20 mouse cellular contexts compared by ENCODE assay signal in genomic region chr8:95374429-95374828, GRCm38 (mm10). TPM values are rescaled to one million over a fixed set of nuclear protein-coding genes. Genes with fewer than 3 reads are reported as not detected.
A peak's percentile ranks its signal among the peaks of the same experiment; 100 is the strongest.
DNase-seq lines count a peak whose midpoint lies in the region; TF ChIP-seq lines count a peak whose summit lies in the region.
"Had no signal": no experiment of that assay in that cellular context is flagged by ENCODE, and none has a peak within 500 bp of the region (broad histone marks: within the 10 kb centered on the region; RNA-seq: fewer than 3 reads in every experiment).

No protein-coding gene starts in this region.

- intact Hi-C loops in gastrocnemius, adult 2 months (cut with DNase I): no loop called here
- intact Hi-C loops in heart, postnatal 25 days (cut with DNase I): no loop called here

- peaks cover 67% of the 10 kb centered on the region for H3K4me1 ChIP-seq in heart, embryonic 10.5 days
- H3K4me1 ChIP-seq: hindbrain, embryonic 12.5 days had no signal

- H3K36me3 ChIP-seq in heart, embryonic 10.5 days: peaks cover 55% of the 10 kb centered on the region

- no peak for TF ChIP-seq CTCF in gastrocnemius, adult 2 months (IDR thresholded peaks at IDR 0.05)

- H3K9me3 ChIP-seq in heart, embryonic 10.5 days: no peaks in the 10 kb centered on the region
- H3K9me3 ChIP-seq: embryonic facial prominence, embryonic 10.5 days; forebrain, embryonic 10.5 days; heart, embryonic 12.5 days; hindbrain, embryonic 12.5 days had no signal

- peak overlapping the region; percentile 67 for H3K27ac ChIP-seq in gastrocnemius, adult 2 months
- H3K27ac ChIP-seq in heart, embryonic 10.5 days: peak overlapping the region; percentile 48
- H3K27ac ChIP-seq: embryonic facial prominence, embryonic 10.5 days; forebrain, embryonic 10.5 days; hindbrain, embryonic 12.5 days had no signal

- DNase-seq in gastrocnemius, adult 2 months: no peak
- no peak for DNase-seq in gastrocnemius, adult 18-20 months (ENCODE audit: low spot score)
- no peak for DNase-seq in heart, embryonic 10.5 days (ENCODE audit: low spot score)
- DNase-seq in heart, postnatal 25 days (ENCODE audit: low spot score): no peak
- peak; percentile 31 for DNase-seq in lung, postnatal 10 days
- no peak for DNase-seq in lung, postnatal 36 days
- DNase-seq in adipocyte (ENCODE audit: low spot score): no peak
- DNase-seq: adrenal gland, adult 2 months; adrenal gland, postnatal 25 days; B cell, adult 2 months; cerebellum, adult 2 months; cerebellum, postnatal 10 days; gastrocnemius, postnatal 10 days; kidney, adult 8-10 months had no signal

- H3K4me3 ChIP-seq in gastrocnemius, adult 2 months: no peak overlapping the region
- H3K4me3 ChIP-seq in heart, embryonic 10.5 days: no peak overlapping the region
- H3K4me3 ChIP-seq: embryonic facial prominence, embryonic 10.5 days; erythroblast, embryonic 14.5 days; forebrain, embryonic 10.5 days; heart, embryonic 12.5 days; hindbrain, embryonic 12.5 days had no signal

- WGBS in heart, embryonic 10.5 days: 76% methylated on average over 3 of the region's 3 CpGs

- H3K27me3 ChIP-seq in heart, embryonic 10.5 days (ENCODE audit: insufficient read depth, poor library complexity, severe bottlenecking): no peaks in the 10 kb centered on the region
- H3K27me3 ChIP-seq: heart, embryonic 12.5 days; hindbrain, embryonic 12.5 days had no signal

RNA-seq across cellular contexts. Expression of gene Mmp15, which starts 22.4 kb away (rescaled TPM):
- 10 to 100 TPM; 13.8 to 17.0 TPM for total RNA-seq in gastrocnemius, adult 2 months (2021)
- 10 to 100 TPM; 16.8 to 17.8 TPM for total RNA-seq in gastrocnemius, adult 18-20 months (2021)
- polyA plus RNA-seq in heart, embryonic 10.5 days (2016; fragmentation: Nextera tagmentation; extraction: Ambion mirVana): 30.9 and 50.2 TPM in 2 replicates
- total RNA-seq in heart, postnatal 25 days (2021): 10 to 100 TPM; 72.4 to 72.5 TPM
- total RNA-seq: MEL had no signal

RNA-seq across cellular contexts. Expression of gene Usb1, which starts 42.3 kb away (rescaled TPM):
- total RNA-seq in gastrocnemius, adult 2 months (2021): 1 to 10 TPM; 5.8 to 7.1 TPM
- total RNA-seq in gastrocnemius, adult 18-20 months (2021): 1 to 10 TPM; 4.8 to 5.7 TPM
- polyA plus RNA-seq in heart, embryonic 10.5 days (2016; fragmentation: Nextera tagmentation; extraction: Ambion mirVana): 31.5 and 33.0 TPM in 2 replicates
- total RNA-seq in heart, postnatal 25 days (2021): 10 to 100 TPM; 14.2 to 16.6 TPM

RNA-seq across cellular contexts. Expression of gene Zfp319, which starts 42.7 kb away (rescaled TPM):
- total RNA-seq in gastrocnemius, adult 2 months (2021): 1 to 10 TPM; 3.3 to 4.4 TPM
- 1 to 10 TPM; 2.8 to 3.2 TPM for total RNA-seq in gastrocnemius, adult 18-20 months (2021)
- 7.5 TPM in 2 replicates for polyA plus RNA-seq in heart, embryonic 10.5 days (2016; fragmentation: Nextera tagmentation; extraction: Ambion mirVana)
- 1 to 10 TPM; 8.5 to 9.9 TPM for total RNA-seq in heart, postnatal 25 days (2021)
